Mouse (Mus musculus) CD4-positive, CD25-positive, alpha-beta regulatory T cell (primary cell): ENCODE results near the gene Akap9. TPM values are rescaled to one million over a fixed set of nuclear protein-coding genes. Genes with fewer than 3 reads are reported as not detected.

Source experiments
- polyA plus RNA-seq: library from polyadenylated mRNA; unstranded; fragments of 100-300 nt; shearing (Covaris generic); gene quantifications from one replicate; pipeline ENCODE4 v1.2.1, GENCODE M21; 2017

Gene Akap9
- polyA plus RNA-seq = 133 TPM

GRCm38 (mm10) chr5:3927801-3928689 is at the start of gene Akap9:
Gene Akap9 (plus strand): TSS chr5:3928054.

DNA sequence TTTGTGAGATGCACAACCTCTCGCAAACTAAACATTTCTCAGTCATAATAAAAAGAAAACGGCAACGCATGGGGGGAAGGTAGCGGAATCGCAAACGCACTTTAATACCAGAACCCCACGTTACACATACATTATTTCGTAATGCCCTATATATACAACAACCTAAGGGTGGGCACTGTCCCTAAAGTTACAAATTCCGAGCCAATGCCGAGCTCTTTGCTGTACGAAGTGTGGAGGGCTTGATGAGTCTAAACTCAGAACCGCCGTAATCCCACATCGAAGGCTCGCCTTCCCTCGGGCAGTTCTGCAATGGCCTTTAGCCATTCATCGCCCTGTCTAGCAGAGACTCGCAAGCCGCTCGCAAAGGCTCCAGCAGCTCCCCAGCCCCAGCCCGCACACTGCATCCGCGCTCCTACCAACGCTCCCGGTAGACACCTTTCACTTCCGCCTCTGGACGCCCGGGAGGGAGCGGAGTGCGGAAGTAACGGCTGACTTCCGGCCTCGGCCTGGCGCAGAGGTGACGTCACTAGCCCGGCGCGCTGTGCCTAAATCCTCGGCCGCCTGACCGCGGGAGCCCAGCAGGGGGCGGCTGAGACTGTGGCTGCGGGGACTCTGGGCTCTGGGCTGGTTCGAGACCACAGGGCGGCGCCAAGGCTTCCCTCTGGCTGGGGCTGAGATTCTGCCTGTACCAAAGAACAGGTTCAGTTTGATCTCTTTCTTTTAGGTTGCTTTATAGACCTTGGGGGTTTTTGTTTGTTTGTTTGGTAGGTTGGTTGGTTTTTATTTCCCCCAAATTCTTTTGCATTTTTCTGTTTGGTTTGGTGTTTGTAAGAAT is 34.2 kb upstream of the Akap9 start, which contains the start of gene Mterf1a:
Mterf1a (minus strand) TSS at position 475 of the 835 bp plus-strand sequence.

GRCm38 (mm10) chr5:4104341-4105040 is 176.6 kb downstream of the Akap9 start, which contains the start of gene Cyp51:
Gene Cyp51 (minus strand): TSS chr5:4104746.

Other genes starting within 250 kb of the Akap9 start
- 41.1 TPM for gene Ankib1, start 125.1 kb upstream of the Akap9 start, polyA plus RNA-seq
- 74.4 TPM for gene Krit1, start 124.9 kb upstream of the Akap9 start, polyA plus RNA-seq
- gene Lrrd1, start 82.9 kb upstream of the Akap9 start, polyA plus RNA-seq = 0.16 TPM
- 28.7 TPM for gene Mterf1a, start 34.1 kb upstream of the Akap9 start, polyA plus RNA-seq
- gene Cyp51, start 176.7 kb downstream of the Akap9 start, polyA plus RNA-seq = 37.4 TPM